Mouse (Mus musculus) ES-Bruce4 (cell line): Measurements from ENCODE around the gene Tmem104. TPM values are rescaled to one million over a fixed set of nuclear protein-coding genes. Genes with fewer than 3 reads are reported as not detected.

Source experiments
- H3K27ac ChIP-seq: 2 replicates; pipeline ENCODE4 v1.5.1; 2012; ENCODE audit warnings: low read length, inconsistent platforms; ENCODE audit not compliant: insufficient read depth
- H3K27me3 ChIP-seq: 2 replicates; pipeline ENCODE4 v1.6.1; 2012; ENCODE audit warnings: mild to moderate bottlenecking, low read length, inconsistent platforms; ENCODE audit not compliant: control insufficient read depth, poor library complexity, insufficient read depth, severe bottlenecking
- H3K36me3 ChIP-seq: 2 replicates; pipeline ENCODE4 v1.6.1; 2012; ENCODE audit warnings: inconsistent platforms, mild to moderate bottlenecking, low read length, moderate library complexity; ENCODE audit not compliant: control insufficient read depth, poor library complexity, insufficient read depth, severe bottlenecking
- H3K4me1 ChIP-seq: one replicate; pipeline ENCODE4 v1.8.1; 2011; ENCODE audit warnings: low read length; ENCODE audit not compliant: control insufficient read depth, insufficient read depth
- H3K4me3 ChIP-seq: 2 replicates; pipeline ENCODE4 v1.5.1; 2011; ENCODE audit warnings: low read depth, mild to moderate bottlenecking, low read length
- H3K9ac ChIP-seq: 2 replicates; pipeline ENCODE4 v1.6.1; 2012; ENCODE audit warnings: low read depth, mild to moderate bottlenecking, inconsistent platforms; ENCODE audit not compliant: poor library complexity, severe bottlenecking
- H3K9me3 ChIP-seq: replicated peaks from 2 replicates; pipeline ENCODE4 v1.6.1; 2012; ENCODE audit warnings: mild to moderate bottlenecking, low read length, inconsistent platforms; ENCODE audit not compliant: control insufficient read depth, poor library complexity, insufficient read depth, severe bottlenecking
- CTCF ChIP-seq: IDR thresholded peaks from one replicate; pipeline ENCODE4 v1.8.1; 2011; ENCODE audit warnings: low read depth, low read length
- EP300 ChIP-seq: IDR thresholded peaks from 2 replicates; pipeline ENCODE4 v1.6.1; 2011; ENCODE audit warnings: low read depth, low read length; ENCODE audit not compliant: insufficient read depth
- POLR2A ChIP-seq: IDR thresholded peaks from one replicate; pipeline ENCODE4 v1.8.1; 2011; ENCODE audit warnings: low read length; ENCODE audit not compliant: insufficient read depth
- polyA plus RNA-seq: library from polyadenylated mRNA; stranded (reverse); fragments of >200 nt; gene quantifications from 2 replicates; pipeline ENCODE4 v1.2.4, GENCODE M21; 2011; ENCODE audit warnings: low read depth; ENCODE audit not compliant: missing spikeins, insufficient read depth, insufficient read length

The Tmem104 gene
- polyA plus RNA-seq, 1 experiment, result 8.0 TPM

GRCm38 (mm10) chr11:115189304-115189703 is 2.0 kb downstream of the Tmem104 start:
- Histone ChIP-seq H3K9ac (no peak overlapping the region), H3K4me1 (peaks cover 4% of the 10 kb centered on the region), H3K4me3 (no peak overlapping the region), H3K27ac (no peak overlapping the region), H3K36me3 (no peaks in the 10 kb centered on the region), H3K27me3 (no peaks in the 10 kb centered on the region), H3K9me3 (no peaks in the 10 kb centered on the region)
- no peak for TF ChIP-seq CTCF
- TF ChIP-seq EP300, result no peak
- TF ChIP-seq POLR2A, result no peak

GRCm38 (mm10) chr11:115192180-115192579 is 4.9 kb downstream of the Tmem104 start:
- no peaks in the 10 kb centered on the region for H3K27me3 ChIP-seq
- peaks cover 4% of the 10 kb centered on the region for H3K4me1 ChIP-seq
- TF ChIP-seq CTCF (no peak), EP300 (no peak), POLR2A (no peak)
- H3K36me3 ChIP-seq, result no peaks in the 10 kb centered on the region
- H3K4me3 ChIP-seq, result no peak overlapping the region
- no peak overlapping the region for H3K27ac ChIP-seq
- H3K9ac ChIP-seq, result no peak overlapping the region
- H3K9me3 ChIP-seq, result no peaks in the 10 kb centered on the region

GRCm38 (mm10) chr11:115194693-115195092 is 7.4 kb downstream of the Tmem104 start:
- TF ChIP-seq EP300 (no peak), CTCF (no peak), POLR2A (no peak)
- Histone ChIP-seq H3K27ac (no peak overlapping the region), H3K27me3 (no peaks in the 10 kb centered on the region), H3K4me1 (peaks cover 4% of the 10 kb centered on the region), H3K4me3 (no peak overlapping the region), H3K9ac (no peak overlapping the region), H3K36me3 (no peaks in the 10 kb centered on the region), H3K9me3 (no peaks in the 10 kb centered on the region)

GRCm38 (mm10) chr11:115195933-115196332 is 8.6 kb downstream of the Tmem104 start:
- H3K27me3 ChIP-seq, result no peaks in the 10 kb centered on the region
- H3K4me3 ChIP-seq, result no peak overlapping the region
- H3K27ac ChIP-seq, result no peak overlapping the region
- no peaks in the 10 kb centered on the region for H3K9me3 ChIP-seq
- H3K36me3 ChIP-seq, result no peaks in the 10 kb centered on the region
- TF ChIP-seq EP300 (no peak), CTCF (no peak), POLR2A (no peak)
- peaks cover 3% of the 10 kb centered on the region for H3K4me1 ChIP-seq
- H3K9ac ChIP-seq, result no peak overlapping the region

GRCm38 (mm10) chr11:115197558-115197957 is 10.3 kb downstream of the Tmem104 start:
- H3K4me3 ChIP-seq, result no peak overlapping the region
- H3K27me3 ChIP-seq, result no peaks in the 10 kb centered on the region
- H3K36me3 ChIP-seq, result no peaks in the 10 kb centered on the region
- TF ChIP-seq CTCF (no peak), POLR2A (no peak), EP300 (no peak)
- no peaks in the 10 kb centered on the region for H3K4me1 ChIP-seq
- H3K9me3 ChIP-seq, result no peaks in the 10 kb centered on the region
- no peak overlapping the region for H3K27ac ChIP-seq
- H3K9ac ChIP-seq, result no peak overlapping the region

DNA sequence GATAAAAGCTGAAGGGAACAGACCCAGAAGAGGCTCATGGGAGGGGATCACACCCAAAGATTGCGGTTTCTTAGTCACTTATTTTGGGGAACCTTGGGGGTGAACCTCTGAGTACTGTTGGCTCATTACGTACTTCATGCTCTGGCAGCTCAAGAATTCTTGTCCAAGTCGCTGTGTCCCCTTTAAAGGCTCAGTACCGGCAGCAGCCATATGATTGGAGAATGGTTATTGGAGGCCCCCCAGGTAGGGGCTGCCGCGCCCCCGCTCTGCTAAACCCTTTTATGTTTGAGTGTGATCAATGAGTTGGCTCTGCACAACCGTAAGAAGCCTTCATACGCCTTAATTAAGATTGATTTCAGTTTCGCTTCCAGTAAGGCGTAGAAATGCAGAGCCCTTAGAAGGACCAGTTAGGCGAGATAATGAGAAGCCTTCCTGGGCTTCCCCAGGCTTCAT is 11.7 kb downstream of the Tmem104 start:
- H3K27me3 ChIP-seq, result no peaks in the 10 kb centered on the region
- no peaks in the 10 kb centered on the region for H3K9me3 ChIP-seq
- no peak overlapping the region for H3K4me3 ChIP-seq
- no peaks in the 10 kb centered on the region for H3K36me3 ChIP-seq
- TF ChIP-seq POLR2A (no peak), CTCF (no peak), EP300 (no peak)
- H3K9ac ChIP-seq, result no peak overlapping the region
- H3K27ac ChIP-seq, result no peak overlapping the region
- H3K4me1 ChIP-seq, result no peaks in the 10 kb centered on the region

DNA sequence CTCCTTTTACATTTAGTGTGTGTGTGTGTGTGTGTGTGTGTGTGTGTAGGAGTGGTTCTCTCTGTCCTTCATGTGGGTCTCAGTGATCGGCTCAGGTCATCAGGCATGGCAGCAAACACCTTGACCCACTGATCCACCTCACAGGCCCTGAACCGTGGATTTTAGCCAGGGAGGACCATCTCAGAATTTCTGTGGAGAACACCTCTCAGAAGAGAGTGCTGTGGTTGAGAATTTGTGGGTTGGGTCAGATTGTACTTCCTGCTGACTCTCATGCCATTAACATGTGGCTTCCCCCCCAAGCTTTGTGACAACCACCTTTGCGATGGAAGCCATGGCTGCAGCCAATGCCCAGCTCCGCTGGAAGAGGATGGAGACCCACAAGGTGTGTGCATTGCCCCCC is 13.2 kb downstream of the Tmem104 start:
- Histone ChIP-seq H3K27me3 (no peaks in the 10 kb centered on the region), H3K9ac (no peak overlapping the region), H3K9me3 (no peaks in the 10 kb centered on the region), H3K4me1 (no peaks in the 10 kb centered on the region), H3K4me3 (no peak overlapping the region), H3K36me3 (no peaks in the 10 kb centered on the region), H3K27ac (no peak overlapping the region)
- TF ChIP-seq CTCF (no peak), EP300 (no peak), POLR2A (no peak)
